Mouse (Mus musculus) cerebellum, adult 9-10 months (tissue): ENCODE data around the gene Pik3r4.

Experiments
- DNase-seq: peaks from one replicate; pipeline ENCODE4 v3.0.0; 2022

Pik3r4 gene

DNA sequence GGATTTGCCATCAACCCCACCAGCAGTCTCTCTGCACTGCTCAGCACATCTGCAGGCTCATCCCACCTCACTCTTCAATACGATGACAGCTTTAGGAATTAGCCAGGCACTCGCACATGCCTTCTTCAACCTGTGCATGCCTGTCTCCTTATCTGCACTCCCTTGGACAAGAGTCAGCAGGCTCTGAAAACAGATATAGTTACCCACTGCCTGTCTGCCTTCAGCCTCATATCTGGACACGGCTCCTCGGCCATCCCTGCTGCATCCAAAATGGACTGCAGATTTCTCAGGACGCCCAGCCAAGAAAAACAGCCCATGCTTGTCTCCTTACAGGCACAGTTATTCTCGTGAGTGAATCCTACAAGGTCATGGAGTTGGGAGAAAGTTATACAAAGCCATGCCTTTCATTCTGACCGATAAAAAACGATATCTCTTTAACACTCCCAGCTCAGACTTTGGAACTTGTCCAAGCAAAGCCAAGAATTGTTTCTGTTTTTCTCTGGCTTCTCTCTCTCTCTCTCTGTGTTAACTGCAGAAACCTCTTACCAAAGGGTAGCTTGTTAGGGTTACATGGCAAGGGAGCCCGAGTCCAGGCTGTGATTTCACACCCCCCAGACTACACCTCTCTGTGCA, 55.1 kb downstream of the Pik3r4 start:
- DNase-seq: no peak

DNA sequence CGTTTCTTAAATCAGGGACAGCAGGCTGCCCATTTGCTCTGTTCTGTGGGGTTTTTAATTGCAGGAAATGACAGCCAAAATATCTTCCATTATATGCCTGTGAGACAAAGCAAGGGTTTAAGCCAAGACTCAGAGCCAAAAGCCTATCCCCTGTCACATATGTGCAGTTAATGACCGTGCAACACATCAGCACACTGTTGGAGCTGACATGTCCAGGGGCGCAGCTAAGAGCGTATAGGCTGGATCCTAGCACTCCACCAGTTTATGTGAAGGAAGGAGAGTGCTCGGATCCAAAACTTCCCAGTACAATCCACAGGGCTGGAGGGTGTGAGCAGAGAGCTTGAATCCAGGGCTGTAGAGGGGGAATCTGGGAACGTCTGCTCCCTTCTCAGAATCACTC, 57.9 kb downstream of the Pik3r4 start:
- no peak for DNase-seq

DNA sequence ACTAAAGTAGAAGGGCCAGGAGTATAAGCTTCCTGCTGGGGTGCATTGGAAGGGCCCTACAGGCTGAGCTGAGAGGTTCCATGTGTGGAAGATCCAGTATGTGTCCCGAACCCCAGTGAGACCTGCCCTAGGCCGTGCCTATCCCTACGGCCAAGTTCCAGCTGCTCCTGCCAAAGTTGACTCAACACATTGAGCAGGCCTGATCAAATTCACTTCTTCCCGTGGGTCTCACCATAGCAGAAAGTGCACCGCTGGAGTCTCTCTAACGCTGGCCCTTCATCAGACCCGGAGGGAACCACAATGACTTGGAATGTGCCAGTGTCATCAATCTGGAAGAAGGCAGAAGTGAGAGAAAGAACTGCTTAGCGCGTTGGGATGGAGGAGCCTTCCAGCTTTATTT, 59.2 kb downstream of the Pik3r4 start:
- no peak for DNase-seq

DNA sequence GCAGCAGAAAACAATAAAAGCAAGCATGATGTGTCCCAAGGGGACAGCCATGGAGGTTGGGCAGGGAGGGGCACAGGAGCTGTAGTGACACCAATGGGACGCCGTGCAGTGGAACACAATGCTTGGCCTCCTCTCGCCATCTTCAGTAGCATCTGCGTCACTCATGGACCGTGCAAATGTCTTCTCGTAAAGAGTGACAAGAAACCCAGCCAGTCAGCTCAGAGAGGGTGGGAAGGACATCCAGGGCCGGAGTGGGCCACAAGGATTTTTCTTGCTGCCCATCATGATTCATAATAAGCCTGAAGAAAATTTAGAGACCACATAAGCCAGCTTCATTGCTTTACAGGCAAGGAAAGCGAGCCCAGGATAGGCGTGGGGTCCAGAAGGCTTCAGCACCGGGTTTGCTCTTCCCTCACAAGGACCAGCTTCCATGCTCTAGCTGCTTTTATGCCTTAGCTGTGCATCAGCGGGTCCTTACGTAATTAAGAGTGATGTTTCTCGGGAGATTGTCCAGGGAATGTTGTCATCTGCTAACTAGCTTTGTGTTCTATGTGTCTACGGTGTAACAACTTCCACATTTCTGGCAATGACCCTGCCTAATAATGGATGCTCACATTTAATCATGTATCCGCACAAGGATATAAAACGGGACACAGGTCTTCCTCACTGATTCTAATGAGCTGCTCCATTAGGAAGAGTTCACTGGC, 61.6 kb downstream of the Pik3r4 start:
- DNase-seq: no peak

DNA sequence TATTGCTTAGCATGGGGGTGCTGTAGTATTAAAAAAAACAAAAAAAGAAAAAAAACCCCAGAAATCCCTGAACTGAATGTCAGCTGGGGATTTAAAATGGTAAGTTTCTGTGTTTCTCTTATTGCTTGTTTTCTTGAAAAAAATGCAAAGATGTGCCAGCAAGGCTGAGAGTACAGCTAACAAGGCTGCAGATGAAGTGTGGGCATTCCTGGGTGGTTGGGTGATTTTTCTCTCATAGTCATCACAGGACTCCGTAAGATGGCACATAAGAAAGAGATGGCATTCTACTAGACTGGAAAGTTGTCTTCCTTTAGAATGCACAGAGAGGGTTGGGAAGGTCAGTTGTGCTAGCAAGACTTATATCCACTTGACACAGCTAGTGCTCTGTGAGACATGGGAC, 62.2 kb downstream of the Pik3r4 start:
- DNase-seq: no peak

DNA sequence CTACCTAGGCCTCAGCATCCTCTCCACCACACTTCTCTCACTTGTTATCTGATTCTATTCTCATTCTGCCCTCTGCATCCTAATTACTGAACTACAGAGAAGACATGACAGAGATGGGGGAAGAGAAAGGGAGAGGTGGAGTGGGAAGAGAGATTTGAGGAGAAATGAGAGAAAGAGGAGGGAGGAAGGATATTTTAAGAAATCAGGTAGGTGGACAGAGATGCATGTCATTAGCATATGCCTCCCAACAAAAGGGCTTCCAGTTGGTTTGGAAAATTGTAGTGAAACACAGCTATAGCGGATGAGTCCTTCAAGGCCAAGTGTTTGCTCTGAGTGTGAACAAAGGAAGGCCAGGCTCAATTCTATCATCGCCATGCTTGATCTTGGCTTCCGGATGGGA, 69.3 kb downstream of the Pik3r4 start:
- DNase-seq: no peak

DNA sequence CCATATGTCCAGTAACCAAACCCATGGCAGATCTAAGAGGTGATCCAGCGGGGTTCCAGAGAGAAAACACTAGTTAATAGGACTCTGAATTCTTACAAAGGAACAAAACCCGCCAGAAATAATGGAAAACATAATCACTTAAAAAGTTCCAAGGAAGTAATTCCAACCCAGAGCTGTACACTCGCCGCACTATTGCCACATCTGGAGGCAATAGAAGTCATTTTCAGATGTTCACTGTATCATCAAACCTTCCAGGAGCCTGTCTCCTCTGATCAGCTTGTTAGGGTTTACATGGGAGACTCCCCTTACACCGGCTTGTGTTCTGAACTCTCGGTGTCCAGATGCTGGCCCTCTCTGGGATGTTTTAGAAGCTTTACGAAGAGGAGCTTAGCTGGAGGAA, 76.6 kb downstream of the Pik3r4 start:
- DNase-seq: no peak

DNA sequence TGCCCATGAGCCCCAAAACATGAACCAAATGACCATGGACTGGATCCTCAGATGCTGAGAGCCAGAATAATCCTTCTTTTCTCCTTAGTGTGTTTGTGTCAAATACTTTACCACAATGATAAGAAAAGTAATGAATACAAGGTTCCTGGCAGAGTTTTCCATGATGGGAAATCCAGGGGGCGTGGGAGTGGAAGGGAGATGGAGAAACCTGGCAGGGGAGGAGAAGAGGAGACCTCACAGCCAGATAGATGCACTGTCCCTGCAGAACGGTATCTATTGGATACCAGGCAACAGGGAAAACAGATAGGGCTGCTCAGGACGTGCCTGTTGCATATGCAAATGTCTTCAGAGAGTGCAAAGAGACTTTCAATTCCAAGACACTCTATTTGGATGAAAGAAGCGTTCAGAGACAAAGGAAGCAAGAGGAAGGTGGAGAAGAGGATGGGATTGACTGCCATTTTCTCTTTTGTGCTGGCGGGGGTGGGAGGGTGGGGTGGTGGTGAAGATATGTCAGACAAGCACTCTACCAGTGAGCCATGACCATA, 77.1 kb downstream of the Pik3r4 start:
- DNase-seq: no peak

DNA sequence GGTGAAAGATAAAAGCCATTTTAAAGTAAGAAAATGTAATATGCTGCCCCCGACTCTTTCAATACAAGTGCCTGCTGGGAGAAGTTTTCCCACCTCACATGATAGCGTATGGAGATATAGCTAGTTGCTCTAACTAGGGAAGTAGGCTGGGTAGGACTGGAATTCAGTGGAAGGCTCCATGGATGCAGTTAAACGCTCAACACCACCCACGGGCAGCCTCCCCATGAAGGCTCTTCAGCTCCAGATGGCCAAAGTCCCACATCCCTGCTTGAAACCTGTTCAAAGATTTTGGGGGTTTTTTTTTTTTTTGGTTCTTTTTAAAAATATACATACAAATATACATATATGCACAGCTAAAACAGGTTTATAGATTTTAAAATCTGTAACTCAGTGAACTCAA, 77.7 kb downstream of the Pik3r4 start:
- DNase-seq: no peak

DNA sequence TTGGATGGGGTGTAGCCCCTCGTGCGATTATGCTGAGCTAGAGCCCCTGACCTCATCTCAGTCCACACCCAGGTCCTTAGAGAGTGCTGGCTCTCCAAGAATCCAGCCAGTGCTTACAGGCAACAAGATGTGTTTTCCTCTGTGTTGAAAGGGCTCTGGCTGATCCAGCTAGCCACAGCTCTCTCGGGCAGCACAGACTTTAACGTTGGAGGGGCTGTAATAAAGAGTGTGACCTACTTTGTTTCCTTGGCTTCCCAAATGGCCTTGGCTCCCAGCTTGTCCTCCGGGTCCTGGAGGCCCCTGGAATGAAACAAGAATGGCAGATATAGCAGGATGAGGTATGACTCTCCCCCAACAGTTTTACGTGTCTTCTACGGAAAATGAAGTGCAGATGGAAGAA, 89.2 kb downstream of the Pik3r4 start:
- DNase-seq: no peak

DNA sequence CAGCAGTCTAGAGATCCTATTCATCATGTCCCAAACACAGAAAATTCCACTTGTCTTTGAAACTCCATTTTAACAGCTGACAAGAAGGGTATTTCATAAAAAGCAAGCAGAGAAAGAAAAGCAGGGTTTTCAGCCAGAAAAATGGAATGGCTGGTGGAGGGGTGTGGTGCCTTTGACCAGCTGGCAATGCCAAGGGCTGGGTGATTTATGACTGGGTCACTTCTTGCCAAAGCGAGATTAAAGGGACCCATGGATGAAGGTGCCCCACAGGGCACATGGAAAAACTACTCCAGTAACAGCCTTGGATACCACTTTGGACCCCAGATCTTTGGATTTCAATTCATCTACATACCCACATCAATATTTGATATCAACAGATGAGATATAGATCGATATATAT, 91.9 kb downstream of the Pik3r4 start:
- no peak for DNase-seq

DNA sequence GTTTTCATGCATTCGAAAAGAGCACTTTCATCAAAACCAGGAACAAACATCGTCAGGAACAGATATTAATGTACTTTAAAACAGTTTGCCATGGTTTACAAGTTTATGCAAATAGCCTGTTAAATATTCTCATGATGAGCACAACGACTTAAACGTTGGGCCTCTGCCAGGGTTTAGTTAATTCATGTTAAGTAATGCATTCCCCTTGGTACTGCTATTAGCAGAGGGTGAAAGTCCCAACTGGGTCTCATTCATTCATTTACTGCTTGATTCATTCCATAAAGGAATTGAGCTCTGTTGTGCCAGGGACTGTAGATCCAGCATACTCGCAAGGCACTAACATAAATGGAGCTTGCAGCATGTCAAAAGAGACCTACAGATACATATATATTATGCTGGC, 92.4 kb downstream of the Pik3r4 start:
- no peak for DNase-seq
